Mouse (Mus musculus) liver, embryonic 11.5 days (tissue): ENCODE results near the gene Olfr625-ps1. TPM values are rescaled to one million over a fixed set of nuclear protein-coding genes. Genes with fewer than 3 reads are reported as not detected.
A peak's percentile ranks its signal among the peaks of the same experiment; 100 is the strongest.

Source experiments
- ATAC-seq: fragments of 200-750 bp; cut with Nextera tagmentation; replicated peaks from 2 replicates; pipeline ENCODE4 v1.8.0; 2017; ENCODE audit warnings: moderate number of reproducible peaks, mild to moderate bottlenecking, moderate TSS enrichment, moderate library complexity; ENCODE audit not compliant: low FRiP score
- DNase-seq: peaks from one replicate; pipeline ENCODE4 v3.0.0-alpha.2; 2017; ENCODE audit warnings: low spot score
- H3K27ac ChIP-seq: fragments of 300-500 bp; sonication (generic); 2 replicates; pipeline ENCODE4 v1.5.1; 2014; ENCODE audit warnings: mild to moderate bottlenecking, low read depth, low read length, control low read depth
- H3K27me3 ChIP-seq: fragments of 300-500 bp; sonication (generic); replicated peaks from 2 replicates; pipeline ENCODE4 v1.6.1; 2014; ENCODE audit warnings: low read length, mixed read lengths; ENCODE audit not compliant: control insufficient read depth, insufficient read depth
- H3K36me3 ChIP-seq: fragments of 300-500 bp; sonication (generic); 2 replicates; pipeline ENCODE4 v1.6.1; 2014; ENCODE audit warnings: mild to moderate bottlenecking, low read length, moderate library complexity, mixed read lengths; ENCODE audit not compliant: control insufficient read depth, insufficient read depth
- H3K4me1 ChIP-seq: fragments of 300-500 bp; sonication (generic); replicated peaks from 2 replicates; pipeline ENCODE4 v1.6.1; 2014; ENCODE audit warnings: low read length, mixed read lengths; ENCODE audit not compliant: control insufficient read depth, insufficient read depth
- H3K4me2 ChIP-seq: fragments of 300-500 bp; sonication (generic); 2 replicates; pipeline ENCODE4 v1.6.1; 2014; ENCODE audit warnings: mild to moderate bottlenecking, control low read depth, moderate library complexity
- H3K4me3 ChIP-seq: fragments of 300-500 bp; sonication (generic); 2 replicates; pipeline ENCODE4 v1.5.1; 2014; ENCODE audit warnings: low read depth, low read length, control low read depth
- H3K9ac ChIP-seq: fragments of 300-500 bp; sonication (generic); 2 replicates; pipeline ENCODE4 v1.6.1; 2014; ENCODE audit warnings: low read depth, low read length, control low read depth
- H3K9me3 ChIP-seq: fragments of 300-500 bp; sonication (generic); 2 replicates; pipeline ENCODE4 v1.6.1; 2016; ENCODE audit warnings: low read length, inconsistent platforms, mixed read lengths; ENCODE audit not compliant: control insufficient read depth
- WGBS: fragments of 180-500 bp; shearing (Covaris S2); extraction: QIAGEN DNeasy Blood & Tissue Kit; methylation state at CpG from one replicate; pipeline ENCODE4 v1.1.7; 2014; 5-methylcytosine and 5-hydroxymethylcytosine counted together
- polyA plus RNA-seq: library from polyadenylated mRNA; unstranded; fragments of >200 nt; fragmentation: Nextera tagmentation; extraction: Ambion mirVana; gene quantifications from 2 replicates; pipeline ENCODE4 v1.2.1, GENCODE M21; 2014

Olfr625-ps1 gene
- polyA plus RNA-seq = not detected in 2 replicates

DNA sequence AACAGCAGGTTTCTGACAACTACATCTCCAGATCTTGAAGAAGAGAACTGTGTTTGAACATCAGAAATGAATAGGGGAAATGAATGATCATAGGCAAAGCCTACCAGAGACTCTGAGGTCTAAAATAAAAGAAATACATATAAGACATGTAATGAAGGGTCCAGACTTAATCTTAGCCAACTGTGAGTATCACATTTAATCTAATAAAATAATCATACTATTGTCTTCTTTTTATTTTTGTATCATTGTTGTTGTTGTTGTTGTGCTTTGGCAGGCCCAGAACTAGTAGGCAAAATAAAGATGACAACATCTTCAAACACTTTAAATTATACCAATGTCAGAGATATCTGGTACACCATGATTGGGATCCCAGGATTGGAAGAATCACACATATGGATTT, at the start of gene Olfr625-ps1:
TSS of gene Olfr625-ps1 (plus strand) at position 301 of the 400 bp plus-strand sequence.
- H3K36me3 ChIP-seq = no peaks in the 10 kb centered on the region
- no peaks in the 10 kb centered on the region for H3K9me3 ChIP-seq
- ATAC-seq (no peak), DNase-seq (no peak)
- no peak within 1 kb of the TSS for H3K4me3 ChIP-seq
- H3K27ac ChIP-seq = no peak within 1 kb of the TSS
- no peaks in the 10 kb centered on the region for H3K27me3 ChIP-seq
- H3K4me1 ChIP-seq = no peaks in the 10 kb centered on the region
- no peak within 1 kb of the TSS for H3K4me2 ChIP-seq
- H3K9ac ChIP-seq = no peak within 1 kb of the TSS

DNA sequence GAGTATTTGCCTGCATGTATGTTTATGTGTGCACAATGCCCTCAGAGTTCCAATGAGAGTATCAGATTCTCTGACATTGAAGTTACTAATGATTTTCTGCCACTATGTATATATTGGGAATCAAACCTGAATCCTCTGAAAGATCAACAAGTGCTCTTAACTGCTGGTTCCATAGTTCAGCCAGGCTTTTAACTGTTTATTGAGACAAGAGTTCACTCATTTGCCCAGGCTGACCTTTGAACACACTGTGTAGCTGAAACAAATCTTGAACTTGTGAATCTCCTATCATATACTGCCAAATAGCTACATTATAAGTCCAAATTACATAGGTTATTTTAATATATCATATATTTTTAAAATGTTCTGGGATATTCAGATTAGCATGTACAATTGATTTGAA, 45.7 kb upstream of the Olfr625-ps1 start:
- H3K9me3 ChIP-seq = no peaks in the 10 kb centered on the region
- no peak overlapping the region for H3K4me2 ChIP-seq
- DNase-seq (no peak), ATAC-seq (no peak; the same call in 1 of the 2 replicates)
- H3K27me3 ChIP-seq = no peaks in the 10 kb centered on the region
- no peak overlapping the region for H3K27ac ChIP-seq
- H3K4me3 ChIP-seq = no peak overlapping the region
- H3K36me3 ChIP-seq = no peaks in the 10 kb centered on the region
- H3K4me1 ChIP-seq = no peaks in the 10 kb centered on the region
- H3K9ac ChIP-seq = no peak overlapping the region

DNA sequence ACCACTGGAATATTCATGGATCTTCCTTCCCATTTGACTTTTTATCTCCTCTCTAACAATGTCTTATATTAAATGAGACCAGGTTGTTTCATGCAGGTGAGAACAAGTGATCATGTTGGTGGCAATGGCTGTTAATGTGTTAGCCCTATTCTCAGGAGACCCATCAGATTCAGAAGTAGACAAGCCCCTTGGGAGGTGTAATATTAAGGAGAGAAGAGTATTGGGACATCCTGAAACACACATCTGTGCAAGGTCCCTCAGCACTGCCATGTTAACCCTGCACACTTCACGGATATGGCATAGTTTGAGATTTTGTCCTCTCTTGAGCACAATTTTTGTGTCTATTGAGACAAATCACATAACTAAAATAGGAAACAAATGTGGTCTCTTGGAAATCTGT, 39.9 kb upstream of the Olfr625-ps1 start, which contains the start of gene Olfr622:
TSS of gene Olfr622 (minus strand) at position 101 of the 400 bp plus-strand sequence.
- DNase-seq = no peak
- Histone ChIP-seq H3K27me3 (no peaks in the 10 kb centered on the region), H3K4me1 (no peaks in the 10 kb centered on the region), H3K4me3 (no peak within 1 kb of the TSS), H3K36me3 (no peaks in the 10 kb centered on the region), H3K27ac (no peak within 1 kb of the TSS), H3K9ac (no peak within 1 kb of the TSS), H3K9me3 (no peaks in the 10 kb centered on the region), H3K4me2 (no peak within 1 kb of the TSS)
- ATAC-seq = no peak
- WGBS = 63% methylated on average over 1 of the region's 1 CpGs

DNA sequence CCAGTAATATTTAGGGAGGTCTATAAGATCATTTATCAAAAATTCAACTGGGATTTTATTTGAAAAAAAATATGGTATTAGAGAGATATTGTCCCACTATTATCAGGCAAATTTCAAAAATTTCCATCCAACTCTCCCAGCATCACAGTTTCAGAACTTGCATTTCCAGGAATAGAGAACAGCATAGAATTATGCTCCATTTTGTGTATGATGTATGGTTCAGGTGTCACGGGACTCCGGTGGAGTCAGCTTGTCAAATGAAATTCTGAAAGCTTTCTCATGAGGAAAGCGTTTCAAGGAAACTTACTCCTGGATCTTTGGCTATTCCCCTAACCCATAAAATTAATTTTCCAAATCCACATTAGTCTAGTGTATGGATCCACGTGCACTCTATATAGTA, 38.5 kb upstream of the Olfr625-ps1 start:
- H3K27ac ChIP-seq = no peak overlapping the region
- no peaks in the 10 kb centered on the region for H3K9me3 ChIP-seq
- DNase-seq (no peak), ATAC-seq (no peak)
- no peak overlapping the region for H3K4me3 ChIP-seq
- no peak overlapping the region for H3K4me2 ChIP-seq
- H3K4me1 ChIP-seq = no peaks in the 10 kb centered on the region
- H3K9ac ChIP-seq = no peak overlapping the region
- no peaks in the 10 kb centered on the region for H3K27me3 ChIP-seq
- no peaks in the 10 kb centered on the region for H3K36me3 ChIP-seq
- 71% methylated on average over 4 of the region's 4 CpGs for WGBS

DNA sequence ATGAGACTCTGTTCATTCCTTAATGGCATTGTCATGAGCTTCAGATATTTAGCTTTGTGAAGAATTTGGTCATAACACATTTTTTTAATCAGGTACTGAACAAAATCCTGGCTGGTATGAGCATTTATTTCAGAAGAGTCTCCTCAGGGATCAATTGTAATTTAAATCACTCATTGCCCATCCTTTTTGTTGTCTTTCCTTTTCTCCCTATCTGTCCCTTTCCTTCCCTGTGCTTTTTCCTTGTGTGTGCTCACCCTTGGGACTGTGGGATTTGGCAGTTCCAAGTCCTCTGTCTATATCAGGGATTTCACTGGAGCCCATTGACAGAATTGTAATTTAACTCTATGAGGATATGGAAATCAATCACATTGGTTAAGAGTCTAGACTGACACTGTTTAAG, 18.9 kb upstream of the Olfr625-ps1 start, which contains the start of gene Olfr623:
TSS of gene Olfr623 (minus strand) at position 101 of the 400 bp plus-strand sequence.
- H3K4me1 ChIP-seq = no peaks in the 10 kb centered on the region
- no peak within 1 kb of the TSS for H3K27ac ChIP-seq
- H3K9me3 ChIP-seq = no peaks in the 10 kb centered on the region
- H3K27me3 ChIP-seq = no peaks in the 10 kb centered on the region
- H3K9ac ChIP-seq = no peak within 1 kb of the TSS
- H3K4me2 ChIP-seq = no peak within 1 kb of the TSS
- no peak within 1 kb of the TSS for H3K4me3 ChIP-seq
- DNase-seq (no peak), ATAC-seq (no peak)
- no peaks in the 10 kb centered on the region for H3K36me3 ChIP-seq

DNA sequence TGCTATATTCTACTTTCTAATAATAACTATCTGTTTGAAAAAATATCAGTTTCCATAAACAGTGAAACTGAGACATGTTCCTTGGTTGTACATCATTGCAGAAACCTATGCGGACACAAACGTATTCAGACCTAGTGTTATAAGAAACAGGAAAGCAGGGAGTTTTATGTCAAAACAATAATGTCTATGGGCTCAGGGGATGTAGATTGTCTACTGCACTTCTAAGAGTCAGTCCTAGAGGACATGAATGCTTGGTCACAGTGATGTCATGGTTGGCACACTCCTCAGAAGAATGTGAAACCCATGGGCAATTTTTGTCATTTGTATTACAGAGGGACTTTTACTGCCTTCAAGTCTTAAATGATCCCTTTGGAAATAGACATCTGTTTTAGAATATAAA, 11.4 kb upstream of the Olfr625-ps1 start, which contains the start of gene Olfr624:
TSS of gene Olfr624 (minus strand) at position 101 of the 400 bp plus-strand sequence.
- H3K9me3 ChIP-seq = no peaks in the 10 kb centered on the region
- no peaks in the 10 kb centered on the region for H3K4me1 ChIP-seq
- H3K27me3 ChIP-seq = no peaks in the 10 kb centered on the region
- H3K4me2 ChIP-seq = no peak within 1 kb of the TSS
- ATAC-seq (no peak), DNase-seq (no peak)
- no peak within 1 kb of the TSS for H3K4me3 ChIP-seq
- H3K36me3 ChIP-seq = no peaks in the 10 kb centered on the region
- H3K9ac ChIP-seq = no peak within 1 kb of the TSS
- H3K27ac ChIP-seq = no peak within 1 kb of the TSS
- 94% methylated on average over 2 of the region's 2 CpGs for WGBS

DNA sequence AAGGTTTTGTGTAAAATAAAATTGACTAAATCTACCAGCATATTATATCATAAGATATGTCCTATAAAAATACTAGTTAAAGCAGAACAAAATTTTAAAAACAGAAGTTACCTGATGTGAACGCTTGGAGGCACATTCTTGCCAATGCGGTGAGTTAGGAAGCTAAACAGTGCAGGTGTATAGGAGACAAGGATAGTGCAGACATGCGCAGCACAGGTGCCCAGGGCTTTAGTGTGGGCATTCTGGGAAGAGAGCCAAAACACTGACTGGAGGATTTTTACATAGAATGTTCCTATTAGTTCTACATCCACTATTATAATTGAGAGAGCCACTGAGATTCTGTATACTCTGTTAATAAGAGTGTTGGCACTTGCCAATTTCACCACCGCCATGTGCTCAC, 16.9 kb downstream of the Olfr625-ps1 start:
- DNase-seq = no peak
- Histone ChIP-seq H3K4me2 (no peak overlapping the region), H3K27me3 (no peaks in the 10 kb centered on the region), H3K4me1 (no peaks in the 10 kb centered on the region), H3K36me3 (no peaks in the 10 kb centered on the region), H3K9me3 (no peaks in the 10 kb centered on the region), H3K27ac (no peak overlapping the region), H3K4me3 (no peak overlapping the region), H3K9ac (no peak overlapping the region)
- no peak for ATAC-seq
- 85% methylated on average over 4 of the region's 4 CpGs for WGBS

DNA sequence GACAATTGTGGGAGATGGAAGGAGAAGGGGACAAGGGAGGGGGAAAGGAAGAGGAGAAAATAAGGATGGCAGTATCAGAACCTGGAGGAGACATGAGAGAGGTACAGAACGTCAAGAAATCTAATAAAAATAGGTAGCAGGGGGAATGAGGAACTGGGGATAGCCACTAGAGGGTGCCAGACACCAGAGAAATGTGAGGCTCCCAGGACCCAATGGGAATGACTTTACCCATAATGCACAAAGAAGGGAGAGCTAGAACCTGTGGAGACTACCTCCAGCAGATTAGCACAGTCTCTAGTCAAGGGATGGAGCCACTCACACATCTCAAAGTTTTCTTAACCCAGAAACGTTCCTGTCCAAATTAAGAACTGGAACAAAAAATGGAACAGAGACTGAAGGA, 29.5 kb downstream of the Olfr625-ps1 start:
- DNase-seq (no peak), ATAC-seq (peak; percentile 63)

DNA sequence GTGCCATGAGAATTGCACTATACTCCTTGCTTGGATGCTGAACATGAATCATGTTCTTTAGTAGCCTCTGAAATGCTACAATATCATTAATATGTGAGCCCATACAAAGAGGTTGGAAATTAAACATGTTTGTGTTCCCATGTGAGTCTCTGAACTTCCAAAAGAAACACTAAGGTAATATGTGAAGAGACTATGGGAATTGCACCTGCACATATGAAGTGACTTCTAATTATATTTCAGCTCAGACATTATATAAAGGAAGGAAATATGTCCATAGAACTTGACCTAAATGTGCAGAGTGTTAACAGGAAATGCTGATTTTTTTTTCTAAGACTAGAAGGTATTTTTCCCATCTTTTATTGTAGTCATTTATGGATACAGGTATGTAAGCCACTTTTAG, 31.9 kb downstream of the Olfr625-ps1 start, which contains the start of gene Olfr243:
TSS of gene Olfr243 (plus strand) at position 301 of the 400 bp plus-strand sequence.
- no peaks in the 10 kb centered on the region for H3K27me3 ChIP-seq
- no peak within 1 kb of the TSS for H3K4me2 ChIP-seq
- no peaks in the 10 kb centered on the region for H3K9me3 ChIP-seq
- no peak for ATAC-seq
- H3K4me3 ChIP-seq = no peak within 1 kb of the TSS
- no peak for DNase-seq
- H3K4me1 ChIP-seq = no peaks in the 10 kb centered on the region
- no peaks in the 10 kb centered on the region for H3K36me3 ChIP-seq
- H3K9ac ChIP-seq = no peak within 1 kb of the TSS
- no peak within 1 kb of the TSS for H3K27ac ChIP-seq

More for the DNA sequence above, 29.5 kb downstream of the Olfr625-ps1 start:
- H3K9ac ChIP-seq = no peak overlapping the region
- WGBS = 28% methylated on average over 2 of the region's 2 CpGs
- H3K9me3 ChIP-seq = no peaks in the 10 kb centered on the region
- H3K36me3 ChIP-seq = no peaks in the 10 kb centered on the region
- no peak overlapping the region for H3K27ac ChIP-seq
- H3K4me2 ChIP-seq = no peak overlapping the region
- no peak overlapping the region for H3K4me3 ChIP-seq
- H3K27me3 ChIP-seq = no peaks in the 10 kb centered on the region
- H3K4me1 ChIP-seq = no peaks in the 10 kb centered on the region
